Mouse (Mus musculus) activated CD4-positive, CD25-positive, alpha-beta regulatory T cell, adult 4 months (primary cell): ENCODE measurements around the gene Ccna1. TPM values are rescaled to one million over a fixed set of nuclear protein-coding genes. Genes with fewer than 3 reads are reported as not detected.
A peak's percentile ranks its signal among the peaks of the same experiment; 100 is the strongest.

Experiments
- ATAC-seq: one replicate; pipeline ENCODE4 v1.8.0; 2017
- polyA plus RNA-seq, 2 experiments: library from polyadenylated mRNA; unstranded; fragments of 100-300 nt; shearing (Covaris generic); gene quantifications; one replicate each; pipeline ENCODE4 v1.2.1; 2017

Gene Ccna1
- not detected for polyA plus RNA-seq

GRCm38 (mm10) chr3:55055038-55055746 lies at the start of gene Ccna1:
Gene Ccna1, minus strand, starts transcription at chr3:55055501.
- ATAC-seq, result no peak

- ATAC-seq, result no peak
These were observed 45.8 kb upstream of the Ccna1 start for GRCm38 (mm10) chr3:55101092-55101491.

GRCm38 (mm10) chr3:55098990-55099389 lies 43.7 kb upstream of the Ccna1 start:
- no peak for ATAC-seq

- no peak for ATAC-seq
These were observed 42.7 kb upstream of the Ccna1 start for GRCm38 (mm10) chr3:55098014-55098413.

GRCm38 (mm10) chr3:55097186-55097585 lies 41.9 kb upstream of the Ccna1 start:
- no peak for ATAC-seq

GRCm38 (mm10) chr3:55096655-55097005 lies 41.3 kb upstream of the Ccna1 start:
- no peak for ATAC-seq

GRCm38 (mm10) chr3:55095968-55096654 lies 40.8 kb upstream of the Ccna1 start:
- ATAC-seq, result no peak

- ATAC-seq, result no peak
These were observed 37.9 kb upstream of the Ccna1 start for GRCm38 (mm10) chr3:55093161-55093560.

- no peak for ATAC-seq
These were observed 34.0 kb upstream of the Ccna1 start for GRCm38 (mm10) chr3:55089291-55089690.

- no peak for ATAC-seq
These were observed 33.5 kb upstream of the Ccna1 start for GRCm38 (mm10) chr3:55088843-55089242.

- no peak for ATAC-seq
These were observed 33.1 kb upstream of the Ccna1 start for GRCm38 (mm10) chr3:55088359-55088758.

GRCm38 (mm10) chr3:55087360-55087759 lies 32.1 kb upstream of the Ccna1 start:
- no peak for ATAC-seq

GRCm38 (mm10) chr3:55086948-55087347 lies 31.6 kb upstream of the Ccna1 start:
- no peak for ATAC-seq

- no peak for ATAC-seq
These were observed 30.4 kb upstream of the Ccna1 start for GRCm38 (mm10) chr3:55085716-55086115.

GRCm38 (mm10) chr3:55084781-55085180 lies 29.5 kb upstream of the Ccna1 start:
- ATAC-seq, result no peak

- ATAC-seq, result peak; percentile 88
These were observed 24.8 kb upstream of the Ccna1 start for GRCm38 (mm10) chr3:55080055-55080454.

GRCm38 (mm10) chr3:55079619-55080018 lies 24.3 kb upstream of the Ccna1 start:
- no peak for ATAC-seq

- ATAC-seq, result no peak
These were observed 22.9 kb upstream of the Ccna1 start for GRCm38 (mm10) chr3:55078233-55078632.

- ATAC-seq, result no peak
These were observed 20.0 kb upstream of the Ccna1 start for GRCm38 (mm10) chr3:55075294-55075648.

GRCm38 (mm10) chr3:55074576-55075293 lies 19.4 kb upstream of the Ccna1 start:
- no peak for ATAC-seq

- ATAC-seq, result no peak
These were observed 12.6 kb upstream of the Ccna1 start for GRCm38 (mm10) chr3:55067791-55068434.

GRCm38 (mm10) chr3:55066666-55067023 lies 11.3 kb upstream of the Ccna1 start:
- ATAC-seq, result no peak
